ENCODE assay signal across 1 mouse cellular context in genomic region chr1:36923911-36924310, GRCm38 (mm10).
TF ChIP-seq lines count a peak whose summit lies in the region.

No protein-coding gene starts in this region.

TF ChIP-seq in MEL, 35 proteins besides CTCF, POLR2A, EP300 and RAD21 (continued from another document):
- TF ChIP-seq MXI1 (IDR thresholded peaks at IDR 0.05; ENCODE audit: low read depth, low read length) (no peak), HCFC1 (IDR thresholded peaks at IDR 0.05; ENCODE audit: low read depth, low read length) (no peak), USF2 (IDR thresholded peaks at IDR 0.05; ENCODE audit: borderline replicate concordance in 1 of 2, insufficient read depth in 1 of 2, low read depth in 1 of 2, low read length in 2 of 2) (no peak), GATA1 (IDR thresholded peaks at IDR 0.05; ENCODE audit: low read depth, low read length) (peak; percentile 62), POLR2AphosphoS5 (IDR thresholded peaks at IDR 0.05; ENCODE audit: borderline replicate concordance, low read depth, low read length) (no peak), MAFK (IDR thresholded peaks at IDR 0.05; ENCODE audit: borderline replicate concordance, low read depth, low read length) (no peak), MEF2A (IDR thresholded peaks at IDR 0.05; ENCODE audit: extremely low read depth, insufficient replicate concordance, low read depth, low read length, poor library complexity, severe bottlenecking) (no peak)
